Mouse (Mus musculus): ENCODE measurements around the gene Plcd3. TPM values are rescaled to one million over a fixed set of nuclear protein-coding genes. Genes with fewer than 3 reads are reported as not detected.

Plcd3 gene
- total RNA-seq, 2 experiments from 2014 or later: 3.8 to 4.0 TPM

DNA sequence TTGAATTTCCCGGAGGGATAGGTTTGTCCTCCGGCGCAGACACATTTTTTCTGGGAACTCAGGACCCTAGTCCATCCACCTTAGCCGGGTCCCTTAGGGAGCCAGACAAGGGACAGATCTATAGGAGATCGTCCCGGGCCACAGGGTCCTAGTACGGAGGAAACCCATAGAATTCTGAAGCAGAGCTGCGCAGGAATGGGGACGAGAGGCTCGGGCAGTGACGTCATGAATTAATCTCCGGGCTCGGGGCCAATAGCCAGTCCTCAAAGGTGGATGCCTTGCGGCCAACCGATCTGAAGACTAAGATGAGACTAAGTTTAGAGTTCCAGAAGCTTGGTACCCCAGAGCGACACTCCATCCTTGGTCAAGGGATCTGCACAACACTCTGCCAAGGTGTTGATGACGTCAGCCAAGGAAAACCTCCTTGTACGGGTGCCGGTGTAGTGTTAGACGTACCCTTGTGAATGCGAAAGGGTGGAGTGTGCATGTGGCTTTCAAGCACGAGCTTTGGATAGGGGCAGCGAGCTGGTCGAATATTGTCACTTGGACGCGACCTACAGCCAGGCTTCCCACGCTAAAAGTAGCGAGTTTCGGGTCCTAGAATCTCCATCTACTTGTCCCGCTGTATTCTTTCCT lies 526 bp upstream of the Plcd3 start:
- DNase-seq: peak; percentile 58 to 75
- intact Hi-C loops (cut with DNase I): loop anchor here (1.0 to 10.0 kb wide), 2 partner anchors 57 to 223 kb away; no protein-coding TSS in a partner anchor

DNA sequence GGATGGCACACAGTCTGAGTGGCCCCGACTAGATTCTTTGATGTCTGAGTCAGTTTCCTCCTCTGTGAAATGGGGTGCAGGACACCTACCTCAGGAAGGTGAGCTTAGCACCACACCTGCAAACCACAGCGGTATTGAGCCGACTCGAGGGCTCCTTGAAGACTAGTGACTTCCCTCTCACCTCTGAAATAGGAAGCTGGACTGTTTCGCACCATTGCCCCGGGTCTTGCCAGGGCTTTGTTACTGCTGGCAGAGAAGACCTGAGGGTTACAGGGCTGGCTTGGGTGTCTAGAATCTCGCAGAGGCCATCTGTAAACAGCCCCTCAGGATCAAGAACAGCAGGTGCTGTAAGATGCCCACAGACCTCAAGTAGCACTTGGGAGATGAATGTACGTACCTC lies 1.1 kb downstream of the Plcd3 start:
- peak; percentile 5 to 14 for DNase-seq
- intact Hi-C loops (cut with DNase I): loop anchor here (10.0 kb wide), 1 partner anchor 224 kb away; no protein-coding TSS in a partner anchor

DNA sequence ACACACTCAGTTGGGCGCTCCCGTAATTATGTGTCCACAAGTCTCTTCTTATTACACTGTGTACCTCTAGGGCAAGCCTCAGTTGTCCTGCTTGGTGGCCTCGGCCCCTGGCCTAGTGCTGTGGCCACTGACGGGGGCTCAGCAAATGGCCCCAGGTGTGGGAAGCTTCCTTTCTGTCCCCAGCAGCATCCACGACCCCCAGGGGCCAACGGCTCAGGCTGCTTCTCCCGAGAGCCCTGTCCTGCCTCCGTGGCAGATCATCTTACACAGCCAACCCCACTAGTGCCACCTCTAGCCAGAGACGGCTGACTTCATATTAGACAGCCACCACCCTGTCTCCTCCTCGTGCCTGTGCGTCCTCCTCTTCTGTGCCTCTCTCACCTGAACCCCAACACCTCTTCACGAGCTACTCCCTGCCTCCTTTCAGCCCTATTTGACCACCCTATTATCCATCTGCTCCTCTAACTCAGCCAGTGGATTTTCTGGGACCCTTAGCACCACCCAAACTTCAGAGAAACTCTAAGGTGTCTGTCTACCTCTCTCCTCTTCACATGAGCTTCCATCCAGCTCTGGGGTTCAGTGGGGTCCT lies 2.0 kb downstream of the Plcd3 start:
- DNase-seq: peak; percentile 5 to 13
- intact Hi-C loops (cut with DNase I): no loop called here

DNA sequence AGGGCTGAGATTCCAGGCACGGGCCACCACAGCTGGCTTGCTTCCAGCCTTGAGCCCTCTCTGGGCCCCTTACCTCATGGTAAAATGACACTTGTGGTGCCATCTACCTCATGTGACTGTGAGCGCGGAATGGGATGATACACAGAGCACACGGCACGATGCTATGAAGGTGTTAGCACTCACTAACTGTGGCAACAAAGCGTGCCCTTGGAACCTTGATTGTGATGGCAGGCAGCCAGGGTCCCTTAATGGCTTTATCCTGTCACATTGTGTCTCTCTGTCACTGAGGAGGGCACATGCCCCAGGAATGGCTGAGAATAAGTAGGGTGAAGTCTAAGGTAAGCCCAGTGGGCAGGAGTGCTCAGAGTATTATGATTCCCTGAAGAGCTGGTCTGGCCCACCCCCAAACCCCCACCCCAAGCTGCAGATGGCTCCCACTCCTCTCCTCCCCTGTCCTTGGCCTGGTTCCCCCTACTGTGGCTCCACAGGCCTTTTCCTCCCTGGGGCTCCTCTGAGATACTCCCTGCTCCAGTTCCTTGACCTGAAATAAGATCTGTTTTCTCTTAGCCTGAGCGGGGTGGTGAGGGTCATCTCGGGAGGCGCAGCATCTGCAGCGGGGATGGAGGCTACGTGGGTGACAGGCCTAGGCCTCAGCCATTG lies 2.8 kb downstream of the Plcd3 start:
- peak; percentile 9 to 17 for DNase-seq
- intact Hi-C loops (cut with DNase I): no loop called here

DNA sequence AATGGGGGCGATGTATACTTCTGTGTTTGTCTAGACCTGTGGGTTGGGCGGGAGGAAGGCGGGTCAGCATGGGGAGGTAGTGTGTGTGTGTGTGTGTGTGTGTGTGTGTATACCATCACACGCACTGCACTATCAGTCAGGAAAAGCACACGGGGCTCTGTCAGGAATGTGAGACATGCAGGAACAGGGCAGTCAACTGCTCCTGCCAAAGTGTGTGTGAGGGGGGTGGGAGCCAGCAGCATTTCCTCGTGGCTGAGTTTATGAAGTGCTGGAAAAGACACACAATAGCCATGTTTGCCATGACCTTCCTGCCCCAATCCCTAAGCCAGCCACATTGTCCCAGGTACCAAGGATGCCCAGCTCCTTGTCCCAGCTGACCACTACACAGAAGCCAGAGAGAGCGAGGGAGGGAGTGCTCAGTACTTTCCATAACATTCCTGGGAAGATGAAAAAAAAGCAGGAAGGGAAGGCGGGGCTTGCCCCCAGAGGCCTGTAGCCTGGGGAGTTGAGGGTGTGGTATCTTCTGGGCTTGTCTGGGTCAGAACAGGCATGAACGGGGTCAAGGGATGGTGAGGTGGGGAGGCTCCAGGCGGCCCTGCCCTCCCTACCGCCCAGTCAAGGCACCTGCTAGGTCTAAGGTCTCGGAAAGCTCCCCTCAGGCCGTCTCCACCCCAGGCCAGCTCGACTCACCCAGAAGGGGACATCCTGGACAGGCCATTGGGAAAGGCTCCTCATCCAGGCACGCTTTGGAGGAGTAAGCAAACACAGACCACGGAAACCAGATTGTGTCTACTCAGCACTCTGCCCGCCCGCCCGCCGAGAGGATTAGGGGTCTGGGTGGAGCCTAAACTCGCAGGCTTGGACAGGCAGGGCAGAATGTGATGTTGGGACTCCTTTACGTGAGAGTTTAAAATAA lies 4.2 kb downstream of the Plcd3 start:
- peak in 1 of 2 experiments; percentile 17 for DNase-seq
- intact Hi-C loops (cut with DNase I): no loop called here

DNA sequence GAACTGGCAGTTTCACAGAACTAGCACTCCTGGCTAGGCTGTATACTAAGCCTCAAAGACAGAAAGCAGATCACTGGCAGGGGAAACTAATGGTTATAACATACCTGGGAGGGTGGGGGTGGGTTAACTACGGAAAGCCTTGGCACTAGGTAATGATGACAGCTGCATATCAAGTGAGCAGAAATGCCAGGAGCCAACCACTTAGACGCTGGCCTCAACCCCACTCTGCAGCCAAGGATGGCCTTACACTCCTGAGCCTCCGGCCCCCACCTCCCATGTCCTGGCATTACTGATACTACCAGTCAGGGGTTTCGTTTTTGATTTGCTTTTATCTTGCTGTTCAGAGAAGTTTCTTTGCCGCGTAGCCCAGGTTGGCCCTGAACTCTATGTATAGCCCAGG lies 5.7 kb downstream of the Plcd3 start:
- intact Hi-C loops (cut with DNase I): no loop called here

DNA sequence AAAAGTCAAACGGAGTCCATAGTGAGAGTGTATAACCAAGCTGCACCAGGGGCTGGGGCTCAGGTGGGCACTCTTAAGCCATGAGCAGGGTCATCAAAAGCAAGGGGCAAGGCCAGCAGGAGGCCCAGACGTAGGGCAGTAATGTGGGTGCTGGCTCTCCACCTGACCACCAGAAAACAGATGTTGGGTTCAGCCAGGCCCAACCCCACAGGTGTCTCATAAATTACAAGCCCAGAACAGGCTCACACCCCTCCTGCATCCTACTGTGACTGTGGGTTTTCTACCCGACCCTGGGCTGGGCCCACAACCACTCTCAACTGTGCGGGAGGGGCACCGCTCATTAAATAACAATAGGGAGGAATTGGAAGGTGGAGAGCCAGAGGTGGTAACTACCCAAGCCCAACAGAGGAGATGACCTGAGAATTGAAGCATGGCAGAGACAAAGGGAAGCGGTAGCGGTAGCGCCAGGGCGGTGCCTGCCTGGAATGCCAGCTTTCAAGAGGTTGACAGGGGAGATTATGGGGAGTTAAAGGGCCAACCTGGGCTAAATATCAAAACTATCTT lies 6.3 kb downstream of the Plcd3 start:
- DNase-seq: no peak
- intact Hi-C loops (cut with DNase I): no loop called here

More for the DNA sequence above, 5.7 kb downstream of the Plcd3 start:
- DNase-seq: no peak

DNA sequence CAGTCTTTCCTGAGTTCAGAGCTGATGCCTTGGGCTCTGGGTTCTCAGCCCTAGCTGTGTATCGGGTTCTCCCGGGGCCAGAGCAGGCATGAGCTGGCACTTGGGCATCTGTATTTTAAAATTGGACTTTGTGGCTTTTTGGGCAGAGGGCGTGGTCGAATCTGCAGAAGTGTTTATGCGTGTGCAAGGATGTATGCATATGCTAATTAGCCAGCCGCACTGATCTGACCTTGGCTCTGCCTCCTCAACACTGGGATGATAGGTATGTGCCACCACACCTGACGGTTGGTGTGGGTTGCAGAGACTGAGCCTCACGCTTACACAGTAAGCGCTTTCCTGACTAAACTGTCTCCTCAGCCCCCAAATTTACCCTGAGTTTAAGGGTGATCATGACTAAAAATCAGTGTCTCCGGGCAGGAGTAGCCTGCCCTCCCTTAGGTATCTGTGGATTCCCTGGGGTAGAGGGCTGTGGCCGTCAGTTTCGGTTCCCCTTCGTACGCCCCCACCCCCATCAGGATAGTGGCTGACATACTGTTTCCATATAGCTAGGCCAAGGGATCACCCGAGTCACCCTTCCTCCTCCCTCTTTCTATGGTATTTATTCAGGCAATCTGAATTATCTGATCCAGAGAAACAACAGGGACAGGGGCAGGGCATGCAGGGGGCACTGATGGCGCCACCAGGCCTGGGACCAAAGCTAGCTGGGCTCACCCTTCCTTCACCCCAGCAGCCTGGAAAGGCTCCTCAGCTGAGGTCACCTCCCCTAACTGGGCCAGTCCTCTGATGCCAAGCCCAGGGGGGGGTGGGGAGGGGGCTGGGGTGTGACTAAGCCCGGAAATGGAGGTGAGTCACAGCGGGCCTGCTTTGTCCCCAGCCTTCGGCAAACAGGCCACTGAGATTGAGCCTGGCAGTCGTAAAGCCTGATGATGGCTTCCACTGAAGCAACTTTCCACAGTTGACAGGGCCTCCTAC lies 7.3 kb downstream of the Plcd3 start:
- intact Hi-C loops (cut with DNase I): no loop called here
- DNase-seq: no peak

DNA sequence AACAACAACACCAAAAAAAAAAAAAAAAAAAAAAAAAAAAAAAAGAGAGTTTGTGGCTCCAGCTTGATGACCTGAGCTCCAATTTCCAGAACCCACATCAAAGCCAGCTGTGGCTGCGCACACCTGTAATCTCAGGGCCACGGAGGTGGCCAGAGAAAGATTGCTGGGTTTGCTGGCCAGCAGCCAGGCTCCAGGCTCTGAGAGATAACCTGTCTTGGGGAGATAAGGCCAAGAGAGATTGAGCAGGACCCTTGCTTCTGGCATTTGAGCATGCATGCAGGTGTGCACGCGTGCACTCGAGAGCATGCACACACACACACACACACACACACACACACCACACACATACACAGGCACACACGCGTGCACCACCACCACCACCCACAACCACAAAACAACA lies 8.2 kb downstream of the Plcd3 start:
- no peak for DNase-seq
- intact Hi-C loops (cut with DNase I): no loop called here

DNA sequence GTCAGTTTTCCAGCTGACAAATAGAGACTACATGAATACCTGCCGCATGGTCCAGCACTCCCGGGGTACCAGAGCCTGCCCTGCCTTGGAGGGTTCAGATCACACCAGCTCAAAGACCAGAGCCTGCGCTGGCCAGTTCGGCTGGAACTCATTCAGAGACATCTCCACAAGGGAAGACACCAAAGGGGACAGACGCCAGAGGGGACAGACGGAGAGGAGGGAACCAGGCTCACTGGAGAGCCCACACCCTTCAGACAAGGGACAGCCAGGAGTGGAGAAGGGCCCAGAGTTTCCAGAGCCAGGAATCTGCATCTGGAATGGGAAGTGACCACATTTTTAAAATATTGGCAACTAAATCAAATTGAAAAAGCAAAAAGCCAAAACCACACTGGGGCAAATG lies 19.8 kb downstream of the Plcd3 start:
- DNase-seq: no peak
- intact Hi-C loops (cut with DNase I): no loop called here

DNA sequence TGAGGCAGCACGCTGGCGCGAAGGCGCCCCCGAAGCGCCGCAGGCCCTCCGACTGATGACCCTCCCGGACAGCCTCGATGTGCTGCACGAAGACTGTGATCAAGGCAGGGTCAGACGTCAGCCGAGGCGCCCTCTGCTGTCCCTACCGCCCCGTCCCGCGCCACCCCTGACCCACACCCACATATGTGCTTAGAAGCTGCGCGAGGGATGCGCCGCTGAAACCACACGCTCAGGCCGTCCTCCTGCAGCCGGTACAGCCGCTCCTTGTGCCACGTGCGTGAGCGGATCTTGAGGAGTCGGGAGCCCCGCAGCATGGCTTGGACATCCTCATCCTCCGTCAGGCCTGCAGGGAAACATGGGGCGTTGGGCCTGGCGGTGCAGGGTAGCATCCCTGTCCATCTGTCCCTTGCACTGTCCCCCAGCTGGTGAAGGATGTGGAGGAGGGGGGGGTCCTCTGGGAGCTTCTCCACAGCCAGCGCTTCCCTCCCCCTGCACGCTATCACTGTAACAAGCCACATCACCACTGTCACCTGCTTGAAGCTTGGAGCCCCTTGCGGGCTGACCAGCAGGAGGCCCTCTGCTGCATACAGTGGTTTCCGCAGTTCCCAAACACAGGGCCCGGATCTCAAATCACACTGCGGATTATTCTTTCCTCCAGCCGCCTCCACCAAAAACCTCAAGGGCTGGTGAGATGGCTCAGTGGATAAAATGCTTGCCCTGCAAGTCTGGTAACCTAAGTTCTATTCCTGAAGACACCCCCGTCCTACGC lies 21.0 kb downstream of the Plcd3 start:
- peak in 1 of 2 experiments; percentile 3 for DNase-seq
- intact Hi-C loops (cut with DNase I): no loop called here

DNA sequence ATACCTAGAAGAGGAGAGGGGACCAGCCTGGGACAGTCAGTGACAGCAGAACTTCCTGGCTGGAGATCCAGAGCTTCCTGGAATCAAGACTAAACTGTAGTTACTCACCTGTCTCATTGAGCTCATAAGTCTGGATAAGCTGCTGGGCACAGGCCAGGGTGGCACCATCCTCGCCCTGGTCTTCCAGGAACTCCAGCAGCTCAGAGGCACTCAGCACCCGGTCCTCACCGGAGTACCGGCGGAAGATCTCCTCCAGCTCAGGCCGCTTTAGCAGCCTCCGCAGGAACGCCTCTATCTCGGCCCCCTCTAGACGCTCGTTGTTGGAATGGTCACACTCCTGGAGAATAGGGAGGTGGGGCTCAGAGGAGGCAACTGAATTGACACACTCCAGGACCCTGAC lies 23.3 kb downstream of the Plcd3 start:
- intact Hi-C loops (cut with DNase I): no loop called here
- DNase-seq: peak in 1 of 2 experiments; percentile 3

DNA sequence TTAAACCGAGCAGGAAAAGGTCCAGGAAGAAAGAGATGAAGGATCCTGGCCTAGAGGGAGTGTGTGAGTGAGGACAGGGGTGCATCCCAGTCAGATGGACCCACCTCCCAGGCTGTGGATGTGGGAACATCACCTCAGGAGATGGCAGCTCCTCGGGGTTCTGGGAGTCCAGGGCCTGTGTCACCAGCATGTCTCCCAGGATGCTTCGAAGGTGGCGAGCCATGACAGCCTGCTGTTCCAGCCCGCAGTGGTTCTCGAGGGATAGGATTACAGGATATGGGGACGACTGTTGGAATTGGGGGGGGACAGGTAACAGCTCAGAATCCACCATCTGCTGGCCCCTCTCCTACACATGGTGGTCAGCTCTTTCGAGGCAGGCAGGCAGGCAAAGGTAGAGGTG lies 24.9 kb downstream of the Plcd3 start:
- no peak for DNase-seq
- intact Hi-C loops (cut with DNase I): no loop called here

DNA sequence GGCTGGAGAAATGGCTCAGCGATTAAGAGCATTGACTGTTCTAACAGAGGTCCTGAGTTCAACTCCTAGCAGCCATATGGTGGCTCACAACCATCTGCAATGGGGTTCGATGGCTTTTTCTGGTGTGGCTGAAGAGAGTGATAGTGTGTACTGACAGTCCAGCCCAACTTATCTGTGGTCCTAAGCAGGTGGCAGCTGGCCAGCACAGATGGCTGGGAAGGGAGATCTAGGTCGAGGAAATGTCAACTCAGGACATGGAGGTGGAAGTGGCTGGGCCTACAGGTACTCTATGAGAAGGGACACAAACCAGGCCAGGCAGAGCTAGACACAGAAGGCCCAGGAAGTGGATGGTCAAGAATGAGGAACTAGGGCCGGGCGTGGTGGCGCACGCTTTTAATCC lies 25.4 kb downstream of the Plcd3 start:
- peak in 1 of 2 experiments; percentile 6 for DNase-seq

DNA sequence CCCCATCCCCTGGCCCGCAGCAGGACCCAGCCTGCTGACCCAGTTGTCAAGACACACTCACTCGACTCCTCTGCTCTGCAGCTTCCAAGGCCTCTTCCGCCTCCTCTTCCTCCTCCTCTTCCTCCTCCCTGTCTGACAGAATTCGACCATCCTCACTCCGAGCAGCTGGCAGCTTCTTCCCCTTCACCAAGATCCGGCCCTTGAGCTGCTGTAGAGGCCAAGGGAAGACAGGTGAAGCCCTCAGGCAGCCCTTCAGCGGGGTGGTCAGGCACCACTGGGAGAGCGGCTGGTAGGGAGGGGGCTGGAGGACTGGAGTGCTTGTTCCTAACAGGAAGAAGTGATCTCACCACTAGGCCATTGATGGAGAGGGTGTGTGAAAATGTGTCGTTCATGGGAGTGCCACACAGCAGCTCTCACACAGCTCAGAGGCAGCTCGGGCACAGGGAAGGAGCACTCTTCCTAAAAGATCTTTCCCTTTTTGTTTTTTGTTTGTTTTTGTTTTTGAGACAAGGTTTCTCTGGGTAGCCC lies 26.6 kb downstream of the Plcd3 start:
- peak in 1 of 2 experiments; percentile 4 for DNase-seq
- intact Hi-C loops (cut with DNase I): no loop called here

More for the DNA sequence above, 25.4 kb downstream of the Plcd3 start:
- intact Hi-C loops (cut with DNase I): no loop called here

DNA sequence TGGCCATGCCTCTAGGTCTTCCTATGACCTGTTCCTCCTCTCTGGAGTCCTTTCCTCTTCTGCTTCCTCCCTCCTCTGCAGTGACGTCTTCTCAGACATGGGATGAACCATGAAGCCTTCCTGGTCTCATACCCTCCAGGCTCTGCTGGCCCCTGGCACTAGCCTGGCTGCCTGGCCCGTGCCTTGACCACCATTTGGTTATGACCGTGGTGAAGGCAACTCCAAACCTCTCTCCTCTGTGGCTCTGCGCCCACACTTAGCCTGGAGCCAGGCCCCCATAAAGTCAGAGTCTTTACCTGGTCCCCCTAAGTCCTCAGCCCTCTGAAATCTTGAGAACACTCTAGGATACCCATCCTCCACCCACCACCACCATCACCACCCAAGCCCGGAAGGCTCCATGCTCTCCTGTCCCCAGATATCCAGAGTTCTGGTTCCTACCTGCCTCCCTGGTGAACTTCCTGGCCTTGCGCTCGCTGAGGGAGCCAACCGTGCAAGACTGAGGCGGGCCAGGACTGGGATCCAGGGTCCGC lies 27.3 kb downstream of the Plcd3 start:
- DNase-seq: peak in 1 of 2 experiments; percentile 3
- intact Hi-C loops (cut with DNase I): no loop called here

DNA sequence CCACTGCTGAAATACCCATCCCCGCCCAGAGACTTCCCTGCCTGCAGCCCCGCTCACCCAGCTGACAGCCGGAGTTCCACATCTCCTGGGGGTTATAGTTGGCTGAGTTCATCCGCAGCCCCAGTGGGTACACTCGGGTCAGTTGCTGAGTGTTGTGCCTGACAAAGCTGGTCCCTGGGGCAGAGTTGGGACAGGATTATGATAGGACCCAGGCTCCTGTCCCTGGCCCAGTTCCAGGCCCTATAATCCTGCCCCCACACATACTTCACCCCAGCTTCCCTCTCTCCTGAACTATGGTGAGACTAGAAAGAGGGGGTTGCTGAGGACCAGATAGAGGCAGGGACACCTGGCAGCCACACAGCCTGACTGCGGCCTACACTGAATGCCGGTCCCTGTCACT lies 27.8 kb downstream of the Plcd3 start:
- no peak for DNase-seq
- intact Hi-C loops (cut with DNase I): no loop called here

DNA sequence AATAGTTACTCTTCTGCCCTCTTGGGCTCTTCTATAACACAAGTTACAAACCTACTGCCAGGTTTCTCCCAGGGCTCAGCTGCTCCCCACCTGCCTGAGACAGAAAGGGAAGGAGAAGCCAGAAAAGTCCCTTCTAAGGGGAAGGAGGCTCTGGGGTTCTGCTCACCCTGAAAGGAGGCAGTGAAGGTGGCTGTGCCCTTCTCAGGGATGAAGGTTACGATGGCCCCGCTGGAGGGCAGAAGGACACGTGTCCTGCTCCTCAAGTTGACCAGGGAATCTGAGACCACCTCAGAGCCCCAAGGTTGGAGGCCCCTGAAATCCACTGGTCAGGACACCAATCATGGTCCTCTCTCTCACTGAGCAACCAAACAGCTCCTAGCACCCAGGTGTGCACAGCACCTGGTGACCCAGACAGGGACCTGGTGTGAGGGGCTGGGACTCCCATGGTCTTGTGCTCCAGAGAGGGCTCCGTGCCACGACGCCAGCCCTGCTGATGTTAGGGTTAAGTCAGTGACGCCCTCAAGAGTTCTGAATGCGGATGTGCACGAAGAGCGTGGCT lies 31.1 kb downstream of the Plcd3 start:
- peak in 1 of 2 experiments; percentile 14 for DNase-seq
- intact Hi-C loops (cut with DNase I): no loop called here

Data from gastrocnemius, postnatal 36 days (tissue).